Mouse (Mus musculus) cerebellum, adult (tissue): Measurements from ENCODE around the gene Olfr878.

Experiments used
- ATAC-seq: cut with Nextera tagmentation; 2 replicates; pipeline ENCODE4 v1.9.2; 2017; ENCODE audit warnings: mild to moderate bottlenecking, moderate library complexity, mixed read lengths; ENCODE audit not compliant: insufficient number of reproducible peaks, low FRiP score, low TSS enrichment

Gene Olfr878

GRCm38 (mm10) chr9:37917540-37917939 is at the start of gene Olfr878:
Gene Olfr878 (plus strand): TSS chr9:37917840.
- ATAC-seq = no peak

DNA sequence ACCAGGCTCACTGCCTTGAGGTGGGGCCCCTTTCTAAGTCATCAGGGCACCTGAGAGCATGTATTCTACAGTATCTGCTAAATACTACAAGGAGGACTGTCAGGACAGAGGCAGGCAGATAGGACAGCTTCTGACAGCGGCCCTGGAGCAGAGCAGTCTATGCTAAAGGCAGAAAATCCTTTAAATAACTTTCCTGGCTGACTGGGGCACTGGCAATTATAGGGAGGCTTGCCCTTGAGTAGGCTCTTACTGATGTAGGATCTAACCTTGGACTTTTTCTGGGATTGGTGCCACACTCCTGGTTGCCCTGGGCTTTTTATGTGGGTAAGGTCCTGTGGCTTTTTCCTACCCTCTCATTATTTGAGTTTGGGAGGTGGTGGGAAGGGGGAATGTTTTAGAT is 47.4 kb upstream of the Olfr878 start:
- no peak for ATAC-seq

GRCm38 (mm10) chr9:37871097-37871496 is 46.5 kb upstream of the Olfr878 start:
- no peak for ATAC-seq

GRCm38 (mm10) chr9:37871536-37871935 is 46.1 kb upstream of the Olfr878 start:
- ATAC-seq = no peak

GRCm38 (mm10) chr9:37890960-37891359 is 26.7 kb upstream of the Olfr878 start:
- no peak for ATAC-seq

- ATAC-seq = no peak
Measured at GRCm38 (mm10) chr9:37896661-37897060, 21.0 kb upstream of the Olfr878 start, which contains the start of gene Olfr145. Gene Olfr145 (plus strand): TSS chr9:37896724.

DNA sequence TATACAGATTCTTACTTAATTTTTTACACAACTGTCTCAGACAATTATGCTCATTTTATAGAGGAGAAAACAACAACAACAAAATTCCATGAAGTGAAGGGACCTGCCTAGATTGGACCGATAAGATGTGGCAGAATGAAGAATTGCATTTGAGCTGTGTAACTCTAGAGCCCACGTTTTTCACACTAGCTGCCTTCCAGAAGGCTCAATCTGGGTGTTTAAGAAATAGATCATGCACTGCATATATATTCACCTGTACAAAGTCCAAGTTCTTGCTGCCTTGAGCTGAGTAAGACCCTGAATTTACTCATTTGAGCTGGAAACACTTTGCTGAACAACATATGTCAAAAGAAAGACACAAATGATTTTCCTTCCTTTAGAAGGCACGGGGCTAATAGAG is 12.1 kb upstream of the Olfr878 start:
- ATAC-seq = no peak

- ATAC-seq = no peak
Measured at GRCm38 (mm10) chr9:37918018-37918417, 378 bp downstream of the Olfr878 start.

DNA sequence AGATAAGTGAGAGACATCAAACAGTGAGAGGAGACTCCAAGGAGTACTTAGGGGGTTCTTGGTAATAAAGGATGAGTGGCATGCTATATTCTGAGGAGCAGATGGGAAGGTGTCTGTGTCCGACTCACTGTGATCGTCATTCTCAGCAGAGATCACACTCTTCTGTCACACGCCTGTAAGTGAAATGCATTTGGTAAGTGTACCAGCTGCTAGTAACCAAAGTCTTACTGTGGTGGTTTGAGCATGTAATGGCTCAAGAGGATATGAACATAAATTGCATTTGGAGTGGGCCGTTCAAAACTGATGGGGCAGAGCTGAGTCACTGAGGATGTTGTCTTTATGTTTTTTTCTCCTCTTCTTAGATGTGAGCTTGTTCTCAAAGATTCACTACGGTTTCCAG is 6.6 kb downstream of the Olfr878 start:
- ATAC-seq = no peak

DNA sequence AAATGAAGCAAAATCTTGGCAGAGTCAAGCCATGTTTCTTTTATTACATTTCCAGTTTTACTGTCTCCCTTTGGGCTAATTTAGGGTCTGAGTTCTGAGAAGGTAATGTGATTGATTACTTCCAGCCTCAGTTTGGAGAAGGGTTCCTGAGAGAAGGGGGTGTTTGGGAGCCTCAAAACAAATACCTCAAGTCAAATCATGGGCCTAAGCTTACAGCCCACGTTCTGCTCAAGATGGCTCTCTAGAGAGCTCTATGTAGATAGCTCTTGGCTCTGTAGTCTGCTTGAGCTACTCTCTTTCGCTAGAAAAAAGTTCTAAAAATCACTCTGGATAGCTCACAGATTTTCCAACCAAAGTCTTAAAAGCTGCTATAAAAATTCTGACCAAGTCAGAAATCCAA is 7.8 kb downstream of the Olfr878 start:
- ATAC-seq = no peak

DNA sequence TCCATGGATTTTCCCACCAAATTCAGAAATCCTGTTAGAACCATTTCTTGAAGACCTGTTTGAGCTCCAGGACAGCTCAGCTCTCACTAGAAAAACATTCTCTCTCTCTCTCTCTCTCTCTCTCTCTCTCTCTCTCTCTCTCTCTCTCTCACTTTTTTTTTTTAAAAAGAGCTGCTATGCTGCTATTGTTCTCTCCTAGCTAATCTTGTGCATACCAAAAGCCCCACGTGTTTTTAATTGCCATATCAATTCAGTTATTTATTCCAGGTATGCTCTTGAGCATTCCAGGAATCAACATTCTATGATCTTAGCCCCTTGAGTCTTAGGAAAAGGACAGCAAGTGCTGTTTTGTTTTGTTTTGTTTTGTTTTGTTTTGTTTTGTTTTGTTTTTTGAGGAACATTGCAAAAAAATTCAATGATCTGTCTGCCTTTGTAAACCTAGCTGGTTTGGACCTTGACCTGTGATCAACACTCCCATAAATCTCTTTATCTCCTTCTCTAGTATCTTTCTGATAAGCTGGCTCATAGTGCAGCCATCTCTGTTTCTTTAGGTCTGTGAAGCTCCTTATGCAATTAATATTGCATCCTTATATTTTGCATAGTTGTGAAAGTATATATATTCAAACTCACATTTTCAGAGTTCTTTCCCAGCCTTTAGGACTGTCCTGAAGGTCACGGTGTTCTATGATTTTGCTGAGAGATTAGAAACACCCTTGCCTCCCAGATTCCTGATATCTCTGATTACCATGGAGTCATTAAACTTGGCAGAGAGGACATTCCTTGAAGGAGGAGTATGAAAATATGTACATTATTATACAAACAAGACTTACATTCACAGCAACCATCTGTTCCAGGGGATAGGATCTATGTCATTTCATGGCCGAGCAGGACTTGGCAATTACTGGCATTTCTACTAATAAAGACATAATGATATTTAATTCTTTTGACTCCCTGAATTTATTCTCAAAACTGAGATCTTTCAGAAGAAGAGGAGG is 8.7 kb downstream of the Olfr878 start:
- ATAC-seq = no peak

- ATAC-seq = no peak
Measured at GRCm38 (mm10) chr9:37932519-37932918, 14.9 kb downstream of the Olfr878 start.

- ATAC-seq = no peak
Measured at GRCm38 (mm10) chr9:37934146-37934545, 16.5 kb downstream of the Olfr878 start.

- no peak for ATAC-seq
Measured at GRCm38 (mm10) chr9:37941167-37941566, 23.5 kb downstream of the Olfr878 start.
